Mouse (Mus musculus) c-Kit-positive CD71-positive TER-119-positive erythroid progenitor cells, embryonic 14.5 days (primary cell): ENCODE measurements at regions not wholly inside any gene's neighbourhood (a gene's known extent, or its start where the extent isn't known, plus 50 kb on each side); places are given as distances from the start of the nearest gene placed in this dataset.

Experiments
- DNase-seq: peaks from one replicate; pipeline ENCODE4 v3.0.0-alpha.2; 2013; ENCODE audit warnings: low spot score

DNA sequence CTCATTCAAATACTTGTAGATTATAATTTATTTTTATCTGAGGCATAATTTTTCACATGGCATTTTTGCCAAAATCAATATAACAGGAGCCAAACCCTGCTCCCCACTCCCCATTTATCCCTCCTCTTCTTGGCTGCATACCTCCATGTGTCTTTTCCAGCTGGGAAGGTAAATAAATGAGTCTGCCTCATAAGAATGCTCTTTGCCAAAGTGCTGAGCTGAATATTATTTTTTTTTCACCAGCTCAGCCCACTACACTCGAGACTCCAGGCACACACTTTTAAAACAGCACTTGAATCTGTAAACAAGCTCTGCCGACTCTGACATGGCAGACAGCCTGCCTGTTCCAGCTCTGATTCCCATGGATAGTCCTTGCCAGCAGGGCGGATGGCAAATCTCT is 346.6 kb upstream of the Mgmt start:
- no peak for DNase-seq

GRCm38 (mm10) chr7:136556436-136556835 is 338.0 kb upstream of the Mgmt start:
- DNase-seq, result no peak

- no peak for DNase-seq
Measured at GRCm38 (mm10) chr7:136559536-136559935, 334.9 kb upstream of the Mgmt start.

DNA sequence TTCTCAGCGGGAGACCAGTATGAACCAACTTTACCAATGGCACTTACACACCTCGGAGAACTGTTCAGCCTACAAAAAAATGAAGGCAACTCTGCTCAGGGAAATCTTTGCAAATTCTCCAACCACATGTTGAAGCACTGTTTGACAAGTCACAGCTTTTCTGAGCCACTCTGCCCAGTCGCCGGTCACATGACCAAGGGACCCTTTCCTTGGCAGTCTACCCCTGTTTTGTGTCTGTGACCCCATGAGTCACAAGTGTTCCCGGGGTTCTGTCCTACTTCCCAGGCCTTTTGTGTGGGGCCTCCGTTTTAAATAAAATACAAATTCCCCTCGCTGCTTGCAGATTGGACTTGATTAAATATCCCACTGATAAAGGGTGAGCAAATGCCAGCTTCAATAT is 323.5 kb upstream of the Mgmt start:
- DNase-seq, result no peak

DNA sequence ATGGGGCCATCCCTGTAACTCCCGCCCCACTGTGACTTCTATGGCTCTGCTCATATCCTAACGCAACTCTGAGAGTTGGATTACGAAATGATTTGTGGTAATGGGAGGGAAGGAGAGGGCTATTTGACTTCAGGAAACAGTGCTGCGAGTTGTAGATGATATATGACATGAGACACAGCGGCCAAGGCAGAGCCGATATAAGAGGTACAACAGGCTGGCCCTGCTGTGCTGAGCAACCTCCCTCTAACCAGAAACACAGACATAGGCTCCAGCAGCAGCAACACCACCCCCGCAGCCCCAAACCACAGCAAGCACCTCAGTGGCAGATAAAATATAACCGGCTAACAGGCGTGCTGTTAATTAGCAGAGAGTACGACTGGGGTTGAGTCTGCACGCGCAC is 312.5 kb upstream of the Mgmt start:
- DNase-seq, result no peak

DNA sequence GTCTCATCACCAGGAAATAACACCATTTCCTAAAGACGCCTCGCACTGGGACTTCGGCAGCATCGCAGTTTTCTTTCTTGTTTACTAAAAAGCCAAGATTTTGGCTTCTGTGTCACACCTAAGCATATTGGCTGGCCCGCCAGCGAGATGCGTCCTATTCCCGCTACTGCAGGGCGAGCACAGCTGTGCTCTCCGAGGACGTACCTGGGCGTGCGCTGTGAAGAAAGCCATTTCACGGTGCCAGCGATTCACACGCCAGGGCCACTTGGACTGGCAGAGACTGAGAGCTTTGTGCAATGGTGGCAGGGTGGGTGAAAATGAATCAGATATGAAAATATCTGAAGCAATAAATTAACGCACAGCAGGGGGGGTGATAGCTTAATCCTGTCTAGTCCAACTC is 310.1 kb upstream of the Mgmt start:
- no peak for DNase-seq

- no peak for DNase-seq
Measured at GRCm38 (mm10) chr7:136588491-136588890, 305.9 kb upstream of the Mgmt start.

DNA sequence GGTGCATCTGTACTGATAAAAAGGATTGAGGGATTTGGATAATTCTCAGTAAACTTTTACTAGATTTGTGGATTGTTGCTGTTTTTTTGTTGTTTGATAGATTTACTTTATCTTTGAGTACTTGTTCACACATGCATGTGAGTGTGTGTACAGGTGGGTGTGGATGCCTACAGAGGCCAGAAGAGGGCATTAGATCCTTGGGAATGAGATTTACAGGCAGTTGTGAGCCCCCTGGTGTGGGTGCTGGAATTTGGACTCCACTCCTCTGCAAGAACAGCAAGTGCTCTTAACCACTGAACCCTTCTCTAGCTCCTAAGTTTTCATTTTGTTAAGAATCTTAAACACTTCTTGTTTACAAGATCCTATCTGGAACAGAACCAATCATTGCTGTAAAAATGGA is 303.5 kb upstream of the Mgmt start:
- DNase-seq, result no peak

DNA sequence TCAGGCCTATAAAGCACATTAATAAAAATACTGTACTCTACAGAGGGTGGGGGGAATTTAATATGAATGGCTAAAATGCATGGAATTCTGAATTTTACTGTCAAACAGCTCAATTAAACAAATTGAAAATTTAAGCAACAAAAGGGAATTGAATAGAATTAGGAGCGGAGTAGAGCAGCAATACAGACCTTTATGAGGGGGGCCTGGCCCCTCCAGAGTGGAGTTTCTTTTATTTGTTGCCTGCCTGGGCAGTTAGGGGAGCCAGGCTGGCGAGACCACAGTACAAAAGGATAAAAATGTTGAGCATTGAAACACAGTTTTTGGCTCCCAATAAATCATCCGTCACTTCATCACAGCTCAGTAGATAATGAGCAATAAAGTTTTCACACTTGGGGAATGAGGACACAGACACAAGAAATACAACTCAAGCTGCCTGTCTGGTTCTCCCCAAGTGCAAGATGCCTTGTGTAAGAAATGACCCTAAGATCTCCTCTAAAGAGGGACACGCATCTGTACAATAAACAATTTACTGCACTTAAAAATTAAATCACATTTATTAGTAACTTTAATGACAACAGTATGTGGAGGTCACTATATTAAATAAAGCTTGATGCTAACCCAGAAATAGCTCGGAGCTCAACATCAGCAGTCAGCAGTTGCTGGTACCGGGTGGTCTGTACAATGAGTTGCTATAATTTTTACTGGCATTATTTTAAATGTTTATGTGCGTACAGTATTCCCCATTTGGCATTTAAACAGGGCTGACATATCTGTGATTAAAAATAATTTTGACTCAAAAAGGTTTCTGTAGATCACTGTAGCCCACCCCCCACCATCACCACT is 286.9 kb upstream of the Mgmt start:
- no peak for DNase-seq

DNA sequence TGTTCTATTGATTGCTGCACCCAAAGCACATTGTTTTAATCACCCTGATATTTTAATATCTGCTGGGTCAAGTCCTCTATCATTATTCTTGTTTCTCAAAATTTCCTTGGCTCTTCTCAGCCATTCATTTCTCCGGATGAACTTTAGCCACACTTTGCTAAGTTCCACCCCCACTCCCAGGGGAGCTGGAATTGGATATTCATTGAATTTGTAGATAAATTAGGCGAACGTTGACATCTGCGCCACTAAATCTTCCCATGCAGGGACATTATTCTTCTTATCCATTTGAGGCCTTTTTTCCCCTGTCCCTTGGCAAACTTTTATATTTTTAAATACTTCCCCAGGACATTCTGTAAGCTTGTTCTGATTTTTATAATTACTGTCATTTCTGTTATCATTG is 280.9 kb upstream of the Mgmt start:
- DNase-seq, result no peak

DNA sequence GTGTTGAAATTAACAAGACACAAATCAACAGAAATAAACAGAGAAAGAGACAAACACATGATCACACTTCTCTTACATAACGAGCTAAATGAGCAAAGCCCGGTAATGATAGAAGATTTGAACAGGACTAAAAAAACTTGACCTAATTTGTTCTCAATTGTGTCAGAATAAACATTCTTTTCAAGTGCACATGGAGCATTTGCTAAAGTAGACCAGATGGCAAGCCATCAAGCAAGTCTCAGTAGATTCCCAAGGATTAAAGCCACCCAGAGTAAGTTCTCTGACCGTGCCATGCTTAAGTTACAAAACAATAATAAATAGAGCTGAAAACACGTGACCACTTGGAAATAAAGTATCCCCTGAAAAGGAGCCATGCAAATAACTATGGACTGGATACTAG is 269.9 kb upstream of the Mgmt start:
- no peak for DNase-seq

GRCm38 (mm10) chr7:136631089-136631488 is 263.3 kb upstream of the Mgmt start:
- DNase-seq, result no peak

- DNase-seq, result no peak
Measured at GRCm38 (mm10) chr7:136640160-136640559, 254.3 kb upstream of the Mgmt start.

DNA sequence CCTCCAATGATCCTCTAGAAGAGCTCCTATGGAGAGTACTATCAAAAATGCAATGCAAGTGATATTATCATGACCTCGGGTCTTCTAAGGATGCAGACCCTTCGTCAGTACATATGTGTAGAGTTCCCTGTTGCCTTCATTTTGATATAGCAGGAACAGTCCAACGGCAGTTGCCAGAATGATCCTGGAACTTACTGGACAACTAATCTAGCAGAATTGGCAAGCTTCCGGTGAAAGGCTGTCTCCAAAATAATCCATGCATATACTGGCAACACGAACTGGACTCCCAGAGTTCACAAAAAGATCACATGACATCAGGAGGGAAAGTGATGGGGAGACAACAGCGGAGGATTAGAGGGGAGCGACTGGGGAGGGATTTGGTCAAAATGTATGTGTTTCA is 253.6 kb upstream of the Mgmt start:
- DNase-seq, result no peak

DNA sequence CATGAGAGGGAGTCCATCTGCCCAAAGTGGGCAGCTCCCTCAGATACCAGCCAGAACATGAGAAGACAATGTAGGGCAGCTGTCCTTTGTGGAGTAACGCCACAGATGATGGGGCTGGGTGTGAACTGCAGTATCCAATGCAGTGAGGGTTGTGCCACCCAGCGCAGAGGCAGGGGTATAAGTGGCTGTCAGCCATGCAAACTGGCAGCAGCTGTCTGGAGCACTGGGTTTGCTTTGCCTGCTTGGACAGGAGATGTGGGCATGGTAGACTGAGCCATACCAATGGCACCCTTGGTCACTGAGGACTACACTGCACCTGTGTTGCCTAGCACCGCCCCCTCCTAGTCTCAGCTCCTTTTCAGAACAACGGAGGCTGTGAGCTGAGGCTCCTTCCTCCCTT is 244.6 kb upstream of the Mgmt start:
- DNase-seq, result no peak

DNA sequence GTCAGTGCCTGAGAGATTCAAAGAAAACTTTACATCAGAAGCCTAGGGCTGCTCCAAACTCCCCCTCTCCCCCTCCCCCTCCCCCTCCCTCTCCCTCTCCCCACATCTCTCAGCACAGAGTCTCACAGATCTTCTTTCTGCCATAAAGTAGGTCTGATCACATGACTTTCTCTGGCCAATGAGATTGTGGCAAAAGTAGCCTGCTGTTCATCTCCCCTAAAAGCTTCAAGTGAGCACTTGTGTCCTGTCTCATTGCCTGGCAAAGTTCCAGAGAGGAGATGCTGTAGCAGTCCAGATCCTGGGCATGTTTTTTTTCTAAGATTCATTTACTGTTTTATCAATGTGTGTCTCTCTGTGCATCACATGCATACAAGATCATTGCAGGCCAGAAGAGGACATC is 234.5 kb upstream of the Mgmt start:
- DNase-seq, result no peak

GRCm38 (mm10) chr7:136660401-136660800 is 234.0 kb upstream of the Mgmt start:
- DNase-seq, result no peak

DNA sequence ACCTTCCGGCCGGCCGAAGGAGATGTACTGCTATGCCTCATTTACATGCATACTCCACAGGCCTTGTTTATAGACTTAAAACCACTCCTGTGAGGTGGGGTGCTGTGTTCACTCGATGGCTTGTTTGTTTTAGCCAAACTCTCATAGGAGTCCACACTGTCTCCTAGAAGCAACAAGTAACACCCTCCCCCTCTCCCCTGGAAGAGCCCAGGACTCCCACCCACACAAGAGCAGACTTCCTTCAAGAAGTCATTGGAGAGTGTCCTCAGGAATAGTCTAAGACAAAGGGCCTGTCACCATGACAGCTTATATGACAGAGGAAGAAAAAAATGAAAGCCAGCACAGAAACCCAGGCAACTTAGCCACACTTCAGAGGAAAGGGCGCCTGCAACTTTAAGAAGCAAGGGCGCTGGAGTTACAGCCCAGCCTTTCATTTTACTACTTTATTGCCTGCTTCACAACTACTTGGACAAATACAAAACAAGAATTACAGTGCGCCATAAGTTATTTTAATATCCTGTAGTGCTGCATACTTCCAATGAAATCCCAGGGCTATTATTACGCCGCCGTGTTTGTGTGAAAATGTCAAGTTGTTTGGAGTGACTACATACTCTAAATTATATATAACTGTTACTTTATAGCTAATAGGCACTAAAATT is 229.9 kb upstream of the Mgmt start:
- no peak for DNase-seq

GRCm38 (mm10) chr7:136665901-136666300 is 228.5 kb upstream of the Mgmt start:
- DNase-seq, result no peak

DNA sequence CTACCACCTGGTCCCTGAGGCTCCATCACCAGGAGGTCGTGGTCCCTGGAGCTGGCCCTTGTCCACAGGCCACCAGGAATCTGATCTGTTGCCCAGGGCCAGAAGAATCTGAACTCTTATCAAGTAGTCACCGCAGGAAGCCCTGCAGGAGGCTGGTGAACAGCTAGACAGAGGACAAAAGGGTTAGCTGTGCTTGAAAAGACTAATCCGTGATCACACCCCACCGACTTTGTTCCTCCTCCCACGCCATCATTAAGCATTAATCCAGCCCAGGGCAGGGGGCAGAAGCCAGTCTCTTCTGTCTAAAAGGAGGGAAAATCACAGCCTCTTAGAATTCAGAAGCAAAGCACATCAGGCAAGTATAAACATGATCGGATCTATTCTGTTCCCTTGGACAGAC is 227.7 kb upstream of the Mgmt start:
- DNase-seq, result no peak

- no peak for DNase-seq
Measured at GRCm38 (mm10) chr7:136670675-136671074, 223.7 kb upstream of the Mgmt start.

DNA sequence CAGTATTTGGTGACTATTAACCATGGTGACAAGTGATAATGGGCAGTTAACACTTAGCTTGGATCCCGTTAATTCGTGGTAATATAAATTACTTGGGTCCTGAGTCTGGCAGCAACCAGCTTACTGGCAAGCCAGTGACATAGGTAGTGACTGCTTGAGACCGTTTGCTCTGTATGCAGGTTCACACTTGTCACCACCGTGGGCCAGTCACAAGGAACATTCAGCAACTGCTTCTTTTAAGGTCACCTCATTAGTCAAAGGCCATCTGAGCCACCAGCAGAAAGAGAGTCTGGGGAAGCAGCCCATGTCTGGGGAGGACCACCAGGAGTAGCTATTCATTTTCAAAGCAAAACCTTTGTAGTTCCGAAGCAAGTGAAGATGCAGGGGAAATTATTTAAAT is 220.3 kb upstream of the Mgmt start:
- no peak for DNase-seq

DNA sequence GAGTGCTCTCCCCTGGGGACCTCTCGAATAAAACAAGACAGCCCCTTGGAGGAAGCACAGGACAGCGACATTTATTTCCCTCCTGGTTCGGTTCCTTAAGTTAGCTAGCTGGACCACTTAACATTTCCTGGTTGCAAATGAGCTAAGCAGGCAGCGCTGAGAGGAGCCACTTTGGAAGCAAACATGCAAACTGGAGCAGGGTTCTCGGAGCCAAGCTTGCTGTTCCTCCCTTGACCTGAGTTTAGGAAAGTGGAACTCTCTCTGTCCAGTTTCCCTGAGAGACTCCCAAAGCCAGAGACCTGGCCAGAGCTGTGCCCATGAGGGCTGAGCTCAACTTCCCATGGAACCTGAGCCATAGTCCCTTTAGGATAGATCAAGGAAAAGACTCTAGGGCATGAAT is 219.4 kb upstream of the Mgmt start:
- no peak for DNase-seq

GRCm38 (mm10) chr7:136676104-136676503 is 218.3 kb upstream of the Mgmt start:
- no peak for DNase-seq
